Mouse (Mus musculus) embryonic facial prominence, embryonic 12.5 days (tissue): ENCODE measurements around the gene Zmynd8. TPM values are rescaled to one million over a fixed set of nuclear protein-coding genes. Genes with fewer than 3 reads are reported as not detected.
"Not testable (repeated sequence)": the region's sequence is repeated elsewhere in the genome, so short reads cannot be mapped to it uniquely, and the experiment has no call there.

Experiments
- ATAC-seq: fragments of 200-750 bp; cut with Nextera tagmentation; 2 replicates; pipeline ENCODE4 v1.8.0; 2017; ENCODE audit not compliant: insufficient number of reproducible peaks, insufficient read depth, low FRiP score, low TSS enrichment
- H3K27ac ChIP-seq: fragments of 300-500 bp; sonication (generic); 2 replicates; pipeline ENCODE4 v1.5.1; 2016; ENCODE audit warnings: mild to moderate bottlenecking
- H3K27me3 ChIP-seq: fragments of 300-500 bp; sonication (generic); 2 replicates; pipeline ENCODE4 v1.6.1; 2016; ENCODE audit warnings: mild to moderate bottlenecking, moderate library complexity
- H3K36me3 ChIP-seq: fragments of 300-500 bp; sonication (generic); 2 replicates; pipeline ENCODE4 v1.6.1; 2016; ENCODE audit warnings: mild to moderate bottlenecking
- H3K4me1 ChIP-seq: fragments of 300-500 bp; sonication (generic); 2 replicates; pipeline ENCODE4 v1.6.1; 2016
- H3K4me2 ChIP-seq: fragments of 300-500 bp; sonication (generic); replicated peaks from 2 replicates; pipeline ENCODE4 v1.6.1; 2016; ENCODE audit warnings: mild to moderate bottlenecking, moderate library complexity
- H3K4me3 ChIP-seq: fragments of 300-500 bp; sonication (generic); 2 replicates; pipeline ENCODE4 v1.5.1; 2016; ENCODE audit warnings: mild to moderate bottlenecking
- H3K9ac ChIP-seq: fragments of 300-500 bp; sonication (generic); 2 replicates; pipeline ENCODE4 v1.6.1; 2016; ENCODE audit warnings: mild to moderate bottlenecking, moderate library complexity
- H3K9me3 ChIP-seq: fragments of 300-500 bp; sonication (generic); 2 replicates; pipeline ENCODE4 v1.6.1; 2016; ENCODE audit warnings: mild to moderate bottlenecking, moderate library complexity
- WGBS: fragments of 180-500 bp; shearing (Covaris S2); methylation state at CpG from one replicate; pipeline ENCODE4 v1.1.7; 2016; 5-methylcytosine and 5-hydroxymethylcytosine counted together
- polyA plus RNA-seq: library from polyadenylated mRNA; unstranded; fragments of >200 nt; fragmentation: Nextera tagmentation; extraction: Ambion mirVana; gene quantifications from 2 replicates; pipeline ENCODE4 v1.2.1, GENCODE M21; 2016

Gene Zmynd8
- polyA plus RNA-seq, 1 experiment from 2014 or later = 64.2 TPM

DNA sequence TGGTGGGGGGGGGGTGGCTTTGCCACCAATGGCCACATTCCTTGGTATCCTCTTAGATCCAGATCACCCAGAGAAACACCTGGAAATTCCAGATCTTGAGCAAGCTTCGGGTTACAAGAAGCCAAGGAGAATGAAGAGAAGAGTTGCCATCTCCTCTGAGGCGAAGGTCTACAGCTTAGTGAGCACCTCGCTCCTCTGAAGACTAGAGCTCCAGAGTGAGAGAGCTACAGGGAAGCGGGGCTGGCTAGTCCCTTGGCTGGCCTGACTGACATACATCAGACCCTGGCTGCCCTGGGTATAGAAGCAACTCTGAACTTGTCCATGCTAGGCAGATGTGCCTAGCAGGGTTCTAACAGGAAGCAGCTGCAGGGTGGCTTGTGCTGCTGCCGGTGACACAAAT lies 89.7 kb downstream of the Zmynd8 start:
- no peak for ATAC-seq
- Histone ChIP-seq H3K4me1 (no peaks in the 10 kb centered on the region), H3K36me3 (peaks cover 92% of the 10 kb centered on the region), H3K4me3 (no peak overlapping the region), H3K9ac (no peak overlapping the region), H3K4me2 (no peak overlapping the region), H3K27me3 (no peaks in the 10 kb centered on the region), H3K9me3 (no peaks in the 10 kb centered on the region), H3K27ac (no peak overlapping the region)
- 91% methylated on average over 5 of the region's 5 CpGs for WGBS

DNA sequence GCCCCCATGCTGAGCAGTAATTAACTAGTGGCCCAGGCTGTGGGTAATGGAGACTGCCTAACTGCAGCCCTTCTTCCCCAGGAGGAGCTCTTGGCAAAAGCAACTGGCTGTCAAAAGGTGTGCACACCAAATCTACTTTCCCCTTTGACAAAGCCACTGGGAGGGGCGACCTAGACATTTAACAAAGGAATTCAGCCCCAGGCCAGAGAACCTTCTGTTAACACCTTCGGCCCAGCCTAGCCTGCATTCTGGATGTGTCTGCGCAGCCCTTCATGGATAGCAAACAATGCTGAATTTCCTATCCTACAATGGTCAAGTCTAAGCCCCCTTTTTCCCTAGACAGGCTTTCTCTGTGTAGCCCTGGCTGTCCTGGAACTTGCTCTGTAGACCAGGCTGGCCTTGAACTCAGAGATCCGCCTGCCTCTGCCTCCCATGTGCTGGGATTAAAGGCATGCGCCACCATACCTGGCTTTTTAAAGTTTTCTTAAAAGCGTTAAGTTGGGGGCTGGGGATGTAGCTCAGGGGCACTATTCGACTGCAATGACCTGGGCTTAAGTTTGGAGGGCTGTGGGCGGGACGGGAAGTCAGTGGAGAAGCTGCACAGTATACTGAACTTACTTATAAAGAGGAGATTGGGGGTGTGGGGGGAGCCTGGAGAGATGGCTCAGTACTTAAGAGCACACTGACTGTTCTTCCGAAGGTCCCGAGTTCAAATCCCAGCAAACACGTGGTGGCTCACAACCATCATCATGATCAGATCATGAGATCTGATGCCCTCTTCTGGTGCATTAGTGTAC lies 90.4 kb downstream of the Zmynd8 start:
- no peak overlapping the region for H3K4me2 ChIP-seq
- H3K4me3 ChIP-seq = no peak overlapping the region
- no peaks in the 10 kb centered on the region for H3K27me3 ChIP-seq
- no peak overlapping the region for H3K27ac ChIP-seq
- no peaks in the 10 kb centered on the region for H3K9me3 ChIP-seq
- ATAC-seq = no peak
- H3K36me3 ChIP-seq = peaks cover 87% of the 10 kb centered on the region
- H3K4me1 ChIP-seq = no peaks in the 10 kb centered on the region
- WGBS = 94% methylated on average over 12 of the region's 12 CpGs
- no peak overlapping the region for H3K9ac ChIP-seq

DNA sequence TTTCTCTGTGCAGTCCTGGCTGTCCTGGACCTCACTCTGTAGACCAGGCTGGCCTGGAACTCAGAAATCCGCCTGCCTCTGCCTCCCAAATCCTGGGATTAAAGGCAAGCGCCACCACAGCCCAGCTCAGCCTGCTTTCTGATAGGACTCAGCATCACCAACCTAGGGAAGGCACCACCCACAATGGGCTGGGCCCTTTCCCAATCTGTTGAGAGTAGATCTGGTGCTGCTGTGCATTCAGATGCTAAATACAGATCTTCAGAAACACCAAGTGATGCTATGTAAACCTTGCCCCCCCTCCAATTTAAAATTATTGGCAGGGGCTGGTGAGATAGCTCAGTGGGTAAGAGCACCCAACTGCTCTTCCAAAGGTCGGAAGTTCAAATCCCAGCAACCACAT lies 98.6 kb downstream of the Zmynd8 start:
- ATAC-seq, H3K4me3 ChIP-seq, H3K9me3 ChIP-seq, H3K9ac ChIP-seq, H3K27ac ChIP-seq, H3K27me3 ChIP-seq, H3K4me2 ChIP-seq, H3K4me1 ChIP-seq: not testable (repeated sequence)
- WGBS = 87% methylated on average over 3 of the region's 3 CpGs
- peaks cover 71% of the 10 kb centered on the region for H3K36me3 ChIP-seq

DNA sequence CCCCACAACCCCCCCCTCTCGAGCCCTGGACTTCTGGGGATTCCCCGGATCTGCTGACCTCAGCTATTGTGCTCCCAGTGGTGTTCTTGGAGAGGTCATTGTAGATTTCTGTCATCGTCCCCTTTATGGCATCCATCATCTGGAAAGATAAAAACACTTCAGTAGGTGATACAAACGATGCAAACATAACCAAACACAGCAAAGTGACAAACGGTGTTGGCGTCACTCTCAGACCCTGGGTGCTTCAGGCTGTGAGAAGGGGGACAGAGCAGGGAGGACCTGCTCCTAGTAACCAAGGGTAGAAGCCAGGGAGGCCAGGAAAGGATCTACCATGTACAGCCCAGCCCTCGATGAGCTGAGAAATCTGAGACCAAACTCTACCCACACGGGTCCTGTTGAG lies 100.9 kb downstream of the Zmynd8 start:
- H3K9ac ChIP-seq = no peak overlapping the region
- 76% methylated on average over 8 of the region's 8 CpGs for WGBS
- ATAC-seq = no peak
- H3K27ac ChIP-seq = no peak overlapping the region
- no peaks in the 10 kb centered on the region for H3K9me3 ChIP-seq
- no peaks in the 10 kb centered on the region for H3K27me3 ChIP-seq
- peaks cover 75% of the 10 kb centered on the region for H3K36me3 ChIP-seq
- no peaks in the 10 kb centered on the region for H3K4me1 ChIP-seq
- H3K4me3 ChIP-seq = no peak overlapping the region
- no peak overlapping the region for H3K4me2 ChIP-seq

DNA sequence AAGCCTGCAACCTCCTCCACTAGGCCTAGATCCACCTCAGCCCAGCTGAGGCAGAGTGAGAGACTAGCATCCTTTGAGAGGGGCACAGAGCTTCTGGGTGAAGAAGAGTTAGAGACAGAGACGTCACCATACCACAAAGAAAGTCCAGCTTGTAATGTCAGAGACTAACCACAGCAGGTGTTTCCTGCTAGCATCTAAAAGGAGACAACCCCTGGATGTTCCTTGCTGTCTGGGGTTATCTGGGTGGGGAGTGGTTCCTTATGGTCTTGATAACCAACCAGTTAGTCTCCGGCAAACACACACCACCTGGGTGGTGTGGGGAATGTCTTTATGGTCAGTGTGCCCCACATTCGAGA lies 105.6 kb downstream of the Zmynd8 start:
- Histone ChIP-seq H3K9me3 (no peaks in the 10 kb centered on the region), H3K4me2 (no peak overlapping the region), H3K4me3 (no peak overlapping the region), H3K36me3 (peaks cover 88% of the 10 kb centered on the region), H3K27ac (no peak overlapping the region), H3K9ac (no peak overlapping the region), H3K4me1 (no peaks in the 10 kb centered on the region), H3K27me3 (no peaks in the 10 kb centered on the region)
- no peak for ATAC-seq
- 83% methylated on average over 3 of the region's 3 CpGs for WGBS

DNA sequence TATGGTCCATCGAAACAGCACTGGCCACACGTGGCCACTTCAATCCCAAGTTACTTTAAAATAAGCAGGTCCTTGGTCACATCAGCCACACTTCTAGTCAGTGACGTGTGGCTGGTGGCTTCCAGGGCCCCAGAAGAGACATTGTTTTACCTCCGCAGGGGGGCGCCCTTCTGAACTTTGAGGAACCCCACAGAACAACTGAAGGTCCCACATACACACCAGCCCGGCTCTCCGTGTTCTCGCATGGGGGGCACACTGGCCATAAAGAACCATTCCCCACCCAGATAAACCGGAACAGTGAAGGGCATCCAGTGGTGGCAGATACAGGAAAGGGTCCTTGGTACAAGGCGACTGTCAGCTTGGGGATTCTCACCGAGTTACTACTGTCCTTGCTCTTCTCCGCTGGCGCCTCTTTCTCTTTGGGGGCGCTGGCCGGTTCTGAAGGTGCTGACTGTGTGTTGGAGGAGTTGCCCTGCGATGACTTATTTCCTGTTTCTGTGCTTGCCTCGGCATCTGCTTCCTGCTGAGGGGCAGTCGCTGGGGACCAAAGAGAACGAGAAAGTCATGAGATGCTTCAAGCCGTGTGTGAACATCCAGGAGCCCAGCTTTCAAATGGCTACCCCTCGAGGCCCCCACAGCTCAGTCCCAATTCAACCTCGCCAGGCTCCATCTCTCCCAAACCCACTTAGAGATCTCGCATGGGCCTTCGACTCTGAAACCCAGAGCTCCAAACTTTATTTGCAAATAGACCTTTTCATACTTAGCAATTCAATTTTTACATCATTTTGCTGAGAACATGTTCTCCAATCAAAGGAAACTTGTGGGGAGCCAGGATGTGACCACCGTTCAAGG lies 106.2 kb downstream of the Zmynd8 start:
- peaks cover 90% of the 10 kb centered on the region for H3K36me3 ChIP-seq
- H3K9ac ChIP-seq = no peak overlapping the region
- no peak overlapping the region for H3K27ac ChIP-seq
- no peak overlapping the region for H3K4me2 ChIP-seq
- 89% methylated on average over 25 of the region's 25 CpGs for WGBS
- H3K9me3 ChIP-seq = no peaks in the 10 kb centered on the region
- H3K4me3 ChIP-seq = no peak overlapping the region
- no peaks in the 10 kb centered on the region for H3K4me1 ChIP-seq
- ATAC-seq = no peak
- H3K27me3 ChIP-seq = no peaks in the 10 kb centered on the region

DNA sequence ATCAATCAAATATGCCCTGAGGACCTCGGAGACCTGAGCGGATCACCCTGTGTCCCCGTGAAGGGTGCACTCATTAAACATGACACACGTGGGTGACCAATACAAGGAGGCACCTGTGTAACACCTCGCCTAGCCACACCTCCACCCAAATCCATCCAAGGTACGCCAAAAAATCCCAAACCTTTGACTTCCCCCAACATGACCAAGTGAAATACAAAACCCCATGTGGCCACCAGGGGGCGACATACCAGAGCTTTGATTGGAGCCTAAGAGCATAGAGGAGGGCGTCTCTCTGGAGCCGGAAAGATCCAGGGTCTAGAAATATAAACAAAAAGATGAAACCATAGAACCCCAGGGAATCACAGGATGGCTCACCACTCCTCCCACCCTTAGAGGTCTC lies 107.2 kb downstream of the Zmynd8 start:
- no peaks in the 10 kb centered on the region for H3K27me3 ChIP-seq
- ATAC-seq = no peak
- no peak overlapping the region for H3K4me2 ChIP-seq
- H3K4me3 ChIP-seq = no peak overlapping the region
- no peaks in the 10 kb centered on the region for H3K4me1 ChIP-seq
- WGBS = 66% methylated on average over 9 of the region's 9 CpGs
- H3K36me3 ChIP-seq = peaks cover 91% of the 10 kb centered on the region
- no peak overlapping the region for H3K27ac ChIP-seq
- H3K9me3 ChIP-seq = no peaks in the 10 kb centered on the region
- H3K9ac ChIP-seq = no peak overlapping the region

DNA sequence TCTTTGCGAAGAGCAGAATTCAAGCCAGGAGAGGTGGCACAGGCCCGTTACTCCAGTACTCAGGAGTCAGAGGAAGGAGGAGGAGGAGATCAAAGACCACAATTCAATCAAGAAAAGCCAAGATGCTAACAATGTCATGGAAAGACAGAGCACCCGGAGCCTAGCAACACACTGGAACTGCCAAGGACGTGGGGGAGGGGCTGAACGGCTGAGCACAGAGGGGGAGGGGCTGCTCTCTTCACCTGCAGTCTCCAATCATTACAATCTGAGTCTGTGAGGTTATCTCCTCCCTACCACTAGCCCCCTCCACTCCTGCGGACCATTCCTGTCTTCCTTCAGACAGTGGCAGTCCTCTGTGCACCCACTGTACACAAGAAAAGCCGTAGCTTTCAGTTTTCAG lies 107.8 kb downstream of the Zmynd8 start:
- no peak overlapping the region for H3K4me2 ChIP-seq
- no peaks in the 10 kb centered on the region for H3K4me1 ChIP-seq
- peaks cover 89% of the 10 kb centered on the region for H3K36me3 ChIP-seq
- no peak for ATAC-seq
- no peaks in the 10 kb centered on the region for H3K27me3 ChIP-seq
- no peak overlapping the region for H3K4me3 ChIP-seq
- no peak overlapping the region for H3K27ac ChIP-seq
- H3K9me3 ChIP-seq = no peaks in the 10 kb centered on the region
- H3K9ac ChIP-seq = no peak overlapping the region
- 76% methylated on average over 7 of the region's 7 CpGs for WGBS

DNA sequence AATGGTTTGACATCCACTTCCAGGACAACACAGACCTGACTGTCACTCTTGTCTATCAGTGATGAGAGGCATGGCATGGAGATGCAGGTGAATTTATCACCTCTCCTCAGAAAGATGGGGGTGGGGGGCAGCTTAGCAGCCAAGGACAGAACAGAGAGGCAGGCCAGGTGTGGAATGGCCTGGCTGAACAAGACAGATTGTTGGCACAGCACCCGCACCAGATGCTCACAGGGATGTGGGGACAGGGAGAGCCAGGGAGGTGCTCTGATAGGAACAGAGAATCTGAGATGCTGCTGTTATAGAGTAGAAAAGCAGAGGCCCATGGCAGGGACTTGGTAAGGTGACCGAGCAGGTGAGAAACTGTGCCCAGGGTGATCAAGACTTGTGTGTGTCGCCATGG lies 109.1 kb downstream of the Zmynd8 start:
- ATAC-seq = no peak
- no peaks in the 10 kb centered on the region for H3K4me1 ChIP-seq
- 91% methylated on average over 3 of the region's 3 CpGs for WGBS
- no peak overlapping the region for H3K4me3 ChIP-seq
- no peaks in the 10 kb centered on the region for H3K9me3 ChIP-seq
- no peak overlapping the region for H3K27ac ChIP-seq
- H3K9ac ChIP-seq = no peak overlapping the region
- no peak overlapping the region for H3K4me2 ChIP-seq
- no peaks in the 10 kb centered on the region for H3K27me3 ChIP-seq
- peaks cover 96% of the 10 kb centered on the region for H3K36me3 ChIP-seq

DNA sequence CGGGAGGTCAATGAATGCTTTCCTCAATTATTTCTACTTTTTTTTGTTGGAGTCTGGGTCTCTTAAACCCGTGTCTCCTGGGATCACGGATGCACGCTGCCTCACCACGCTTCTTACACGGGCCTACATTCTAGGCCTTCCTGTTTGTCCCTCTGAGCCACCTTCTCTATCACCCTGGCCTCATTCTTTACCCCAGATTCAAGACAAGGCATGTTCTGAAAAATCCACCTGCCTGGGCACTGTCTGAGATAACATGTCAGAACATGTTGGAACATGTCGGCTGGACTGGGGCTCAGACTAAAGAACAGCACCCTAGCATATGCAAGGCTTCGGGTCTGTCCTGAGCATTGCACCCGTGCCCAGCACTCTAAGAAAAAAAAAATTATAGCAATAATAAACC lies 110.0 kb downstream of the Zmynd8 start:
- Histone ChIP-seq H3K4me2 (no peak overlapping the region), H3K9ac (no peak overlapping the region), H3K9me3 (no peaks in the 10 kb centered on the region), H3K27ac (no peak overlapping the region), H3K4me3 (no peak overlapping the region), H3K27me3 (no peaks in the 10 kb centered on the region), H3K36me3 (peaks cover 95% of the 10 kb centered on the region), H3K4me1 (no peaks in the 10 kb centered on the region)
- ATAC-seq = no peak
- WGBS = 89% methylated on average over 9 of the region's 9 CpGs

DNA sequence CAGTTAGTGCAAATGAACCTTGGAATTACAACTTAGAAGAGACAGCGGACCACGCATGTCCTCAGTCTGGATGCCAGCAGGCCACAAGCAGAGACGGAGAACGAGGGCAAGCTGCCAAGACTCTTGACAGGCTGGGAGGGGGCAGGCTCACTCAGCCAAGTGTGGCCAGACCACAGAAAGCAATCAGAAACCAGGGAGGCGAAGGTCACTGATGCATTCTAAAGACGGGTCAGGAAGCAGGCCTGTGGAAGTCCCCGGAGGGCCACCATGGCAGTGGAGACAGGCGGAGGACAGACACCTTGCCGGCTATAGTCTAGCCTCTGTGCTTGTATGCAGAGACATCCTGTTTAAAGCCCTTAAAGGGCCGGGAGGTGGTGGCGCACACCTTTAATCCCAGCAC lies 110.8 kb downstream of the Zmynd8 start:
- Histone ChIP-seq H3K4me1 (no peaks in the 10 kb centered on the region), H3K36me3 (peaks cover 91% of the 10 kb centered on the region), H3K4me2 (no peak overlapping the region), H3K9me3 (no peaks in the 10 kb centered on the region), H3K4me3 (no peak overlapping the region), H3K27ac (no peak overlapping the region), H3K27me3 (no peaks in the 10 kb centered on the region), H3K9ac (no peak overlapping the region)
- WGBS = 73% methylated on average over 11 of the region's 11 CpGs
- ATAC-seq = no peak

DNA sequence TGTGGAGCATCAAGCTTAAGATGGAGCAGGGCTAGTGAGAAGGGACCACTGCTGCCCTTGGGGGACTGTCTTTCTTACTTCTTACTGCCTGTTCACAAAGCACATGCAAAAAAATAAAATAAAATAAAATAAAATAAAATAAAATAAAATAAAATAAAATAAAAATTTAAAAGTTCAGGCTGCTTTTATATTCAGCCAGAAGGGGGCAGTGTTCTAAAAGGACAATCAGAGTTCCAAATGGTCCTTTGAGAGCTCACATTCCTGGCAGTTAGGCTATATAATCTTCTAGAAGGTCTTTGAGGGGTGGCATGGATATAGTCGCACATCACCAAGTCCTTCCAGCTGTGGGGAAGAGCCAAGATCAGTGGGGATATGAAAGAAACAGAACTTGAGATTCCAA lies 112.3 kb downstream of the Zmynd8 start:
- H3K4me1 ChIP-seq = no peaks in the 10 kb centered on the region; the same call in 1 of the 2 replicates
- no peak overlapping the region for H3K4me3 ChIP-seq
- H3K9ac ChIP-seq = no peak overlapping the region
- H3K4me2 ChIP-seq = no peak overlapping the region
- H3K36me3 ChIP-seq = peaks cover 88% of the 10 kb centered on the region
- H3K27me3 ChIP-seq = no peaks in the 10 kb centered on the region
- no peak overlapping the region for H3K27ac ChIP-seq
- no peaks in the 10 kb centered on the region for H3K9me3 ChIP-seq
- WGBS = 69% methylated on average over 1 of the region's 1 CpGs
- no peak for ATAC-seq
